Mouse (Mus musculus): ENCODE results near the gene Prr14. TPM values are rescaled to one million over a fixed set of nuclear protein-coding genes. Genes with fewer than 3 reads are reported as not detected.
"Not testable (repeated sequence)": the region's sequence is repeated elsewhere in the genome, so short reads cannot be mapped to it uniquely, and the experiment has no call there.

Prr14 gene
- polyA plus RNA-seq (2016; fragmentation: Nextera tagmentation; extraction: Ambion mirVana): 53.1 and 65.9 TPM in 2 replicates

GRCm38 (mm10) chr7:127459311-127459710 lies at the start of gene Prr14:
Prr14 (plus strand) TSS chr7:127459611.
- H3K9me3 ChIP-seq: peaks cover 16% of the 10 kb centered on the region
- not testable (repeated sequence) for H3K4me1 ChIP-seq (replicated peaks); H3K27me3 ChIP-seq (ENCODE audit: insufficient read depth, poor library complexity, severe bottlenecking); DNase-seq (ENCODE audit: low spot score); H3K4me3 ChIP-seq; H3K27ac ChIP-seq
- WGBS: 96% methylated on average over 8 of the region's 8 CpGs
- peaks cover 90% of the 10 kb centered on the region for H3K36me3 ChIP-seq

- H3K9me3 ChIP-seq: no peaks in the 10 kb centered on the region
- no peak for DNase-seq (ENCODE audit: low spot score)
- no peak overlapping the region for H3K4me3 ChIP-seq
- H3K27ac ChIP-seq: no peak overlapping the region
- H3K4me1 ChIP-seq (replicated peaks): peaks cover 4% of the 10 kb centered on the region
- peaks cover 10% of the 10 kb centered on the region; the same call in 1 of the 2 replicates for H3K36me3 ChIP-seq
- H3K27me3 ChIP-seq (ENCODE audit: insufficient read depth, poor library complexity, severe bottlenecking): no peaks in the 10 kb centered on the region
- WGBS: 79% methylated on average over 2 of the region's 2 CpGs
Measured at GRCm38 (mm10) chr7:127411418-127411817, 48.0 kb upstream of the Prr14 start.

- peak; percentile 94 for DNase-seq (ENCODE audit: low spot score)
- peaks cover 28% of the 10 kb centered on the region for H3K36me3 ChIP-seq
- no peaks in the 10 kb centered on the region for H3K9me3 ChIP-seq
- H3K4me3 ChIP-seq: peak within 1 kb of the TSS; percentile 92
- WGBS: under 1% methylated on average over 48 of the region's 48 CpGs
- peaks cover 18% of the 10 kb centered on the region for H3K4me1 ChIP-seq (replicated peaks)
- peaks cover 20% of the 10 kb centered on the region for H3K27me3 ChIP-seq (ENCODE audit: insufficient read depth, poor library complexity, severe bottlenecking)
- H3K27ac ChIP-seq: peak within 1 kb of the TSS; percentile 95
Measured at GRCm38 (mm10) chr7:127421388-127422191, 37.8 kb upstream of the Prr14 start, which contains the start of gene Zfp688. Zfp688 (minus strand) TSS chr7:127422068.

GRCm38 (mm10) chr7:127422247-127422646 lies 37.2 kb upstream of the Prr14 start:
- WGBS: 1% methylated on average over 15 of the region's 15 CpGs
- DNase-seq (ENCODE audit: low spot score): no peak

GRCm38 (mm10) chr7:127425291-127425690 lies 34.1 kb upstream of the Prr14 start:
- no peak overlapping the region for H3K27ac ChIP-seq
- H3K27me3 ChIP-seq (ENCODE audit: insufficient read depth, poor library complexity, severe bottlenecking): peaks cover 20% of the 10 kb centered on the region
- WGBS: 86% methylated on average over 3 of the region's 3 CpGs
- DNase-seq (ENCODE audit: low spot score): no peak
- H3K4me1 ChIP-seq (replicated peaks): peaks cover 18% of the 10 kb centered on the region
- H3K9me3 ChIP-seq: no peaks in the 10 kb centered on the region
- no peaks in the 10 kb centered on the region for H3K36me3 ChIP-seq
- no peak overlapping the region for H3K4me3 ChIP-seq

More at GRCm38 (mm10) chr7:127422247-127422646, 37.2 kb upstream of the Prr14 start:
- Histone ChIP-seq H3K9me3 (no peaks in the 10 kb centered on the region), H3K4me3 (peak overlapping the region; percentile 92), H3K27ac (no peak overlapping the region), H3K36me3 (peaks cover 26% of the 10 kb centered on the region), H3K27me3 (ENCODE audit: insufficient read depth, poor library complexity, severe bottlenecking) (peaks cover 20% of the 10 kb centered on the region), H3K4me1 (replicated peaks) (peaks cover 18% of the 10 kb centered on the region)

GRCm38 (mm10) chr7:127425911-127426310 lies 33.5 kb upstream of the Prr14 start:
- H3K9me3 ChIP-seq: no peaks in the 10 kb centered on the region
- 88% methylated on average over 2 of the region's 2 CpGs for WGBS
- peaks cover 13% of the 10 kb centered on the region for H3K4me1 ChIP-seq (replicated peaks)
- no peaks in the 10 kb centered on the region for H3K36me3 ChIP-seq
- H3K4me3 ChIP-seq: no peak overlapping the region
- H3K27ac ChIP-seq: no peak overlapping the region
- H3K27me3 ChIP-seq (ENCODE audit: insufficient read depth, poor library complexity, severe bottlenecking): peaks cover 20% of the 10 kb centered on the region
- no peak for DNase-seq (ENCODE audit: low spot score)

- Histone ChIP-seq H3K9me3 (no peaks in the 10 kb centered on the region), H3K4me1 (replicated peaks) (peaks cover 9% of the 10 kb centered on the region), H3K27ac (no peak overlapping the region), H3K27me3 (ENCODE audit: insufficient read depth, poor library complexity, severe bottlenecking) (peaks cover 20% of the 10 kb centered on the region), H3K4me3 (no peak overlapping the region), H3K36me3 (no peaks in the 10 kb centered on the region)
- DNase-seq (ENCODE audit: low spot score): no peak
- WGBS: 77% methylated on average over 3 of the region's 3 CpGs
Measured at GRCm38 (mm10) chr7:127426354-127426753, 33.1 kb upstream of the Prr14 start.

- Histone ChIP-seq H3K4me3 (no peak overlapping the region), H3K27ac (no peak overlapping the region), H3K9me3 (peaks cover 15% of the 10 kb centered on the region), H3K4me1 (replicated peaks) (no peaks in the 10 kb centered on the region), H3K27me3 (ENCODE audit: insufficient read depth, poor library complexity, severe bottlenecking) (no peaks in the 10 kb centered on the region; the same call in 1 of the 2 replicates), H3K36me3 (0 out of 2 replicates have a peak, but pooled peaks cover 5% of the 10 kb centered on the region)
- 89% methylated on average over 4 of the region's 4 CpGs for WGBS
- DNase-seq (ENCODE audit: low spot score): no peak
Measured at GRCm38 (mm10) chr7:127435206-127435605, 24.2 kb upstream of the Prr14 start.

GRCm38 (mm10) chr7:127437724-127438123 lies 21.7 kb upstream of the Prr14 start:
- H3K9me3 ChIP-seq: peaks cover 15% of the 10 kb centered on the region
- WGBS: 94% methylated on average over 3 of the region's 3 CpGs
- no peak overlapping the region for H3K4me3 ChIP-seq
- H3K27ac ChIP-seq: no peak overlapping the region
- H3K36me3 ChIP-seq: peaks cover 26% of the 10 kb centered on the region
- H3K27me3 ChIP-seq (ENCODE audit: insufficient read depth, poor library complexity, severe bottlenecking): no peaks in the 10 kb centered on the region
- DNase-seq (ENCODE audit: low spot score): peak; percentile 25
- no peaks in the 10 kb centered on the region for H3K4me1 ChIP-seq (replicated peaks)

- Histone ChIP-seq H3K9me3 (peaks cover under 1% of the 10 kb centered on the region; the same call in 1 of the 2 replicates), H3K27me3 (ENCODE audit: insufficient read depth, poor library complexity, severe bottlenecking) (no peaks in the 10 kb centered on the region), H3K27ac (no peak overlapping the region), H3K4me1 (replicated peaks) (peaks cover 14% of the 10 kb centered on the region; the same call in 1 of the 2 replicates), H3K4me3 (no peak overlapping the region), H3K36me3 (peaks cover 72% of the 10 kb centered on the region)
- no peak for DNase-seq (ENCODE audit: low spot score)
- 90% methylated on average over 20 of the region's 20 CpGs for WGBS
Measured at GRCm38 (mm10) chr7:127443976-127444375, 15.4 kb upstream of the Prr14 start.

- WGBS: under 1% methylated on average over 54 of the region's 54 CpGs
- Histone ChIP-seq H3K27me3 (ENCODE audit: insufficient read depth, poor library complexity, severe bottlenecking) (no peaks in the 10 kb centered on the region), H3K9me3 (no peaks in the 10 kb centered on the region), H3K4me1 (replicated peaks) (peaks cover 54% of the 10 kb centered on the region), H3K36me3 (peaks cover 72% of the 10 kb centered on the region), H3K27ac (peak within 1 kb of the TSS; percentile 100), H3K4me3 (peak within 1 kb of the TSS; percentile 97)
- DNase-seq (ENCODE audit: low spot score): peak; percentile 94
Measured at GRCm38 (mm10) chr7:127448521-127449300, 10.7 kb upstream of the Prr14 start, which contains the start of gene Zfp689. Zfp689 (minus strand) TSS chr7:127449158.

- Histone ChIP-seq H3K27ac (peak overlapping the region; percentile 100), H3K4me3 (peak overlapping the region; percentile 97), H3K9me3 (peaks cover 2% of the 10 kb centered on the region; the same call in 1 of the 2 replicates), H3K4me1 (replicated peaks) (peaks cover 49% of the 10 kb centered on the region), H3K27me3 (ENCODE audit: insufficient read depth, poor library complexity, severe bottlenecking) (no peaks in the 10 kb centered on the region), H3K36me3 (peaks cover 70% of the 10 kb centered on the region)
- DNase-seq (ENCODE audit: low spot score): no peak
- 88% methylated on average over 7 of the region's 7 CpGs for WGBS
Measured at GRCm38 (mm10) chr7:127449966-127450365, 9.4 kb upstream of the Prr14 start.
